Mouse (Mus musculus): ENCODE results near the gene Sorcs2. TPM values are rescaled to one million over a fixed set of nuclear protein-coding genes. Genes with fewer than 3 reads are reported as not detected.
A peak's percentile ranks its signal among the peaks of the same experiment; 100 is the strongest.

Sorcs2 gene
- total and polyA plus RNA-seq, 3 experiments, result 0.42 to 1.6 (median 0.46) TPM

- Histone ChIP-seq H3K9ac (ENCODE audit: insufficient read depth, low read depth) (no peak overlapping the region), H3K4me2 (ENCODE audit: insufficient read depth, low read depth, poor library complexity, severe bottlenecking) (no peak overlapping the region), H3K36me3 (replicated peaks in 1 of 2; ENCODE audit: control insufficient read depth in 1 of 2, insufficient read depth in 1 of 2, low read length in 1 of 2) (no peaks in the 10 kb centered on the region), H3K27ac (ENCODE audit: insufficient read depth, low read depth) (no peak overlapping the region), H3K4me1 (ENCODE audit: control insufficient read depth in 1 of 2, insufficient read depth in 2 of 2) (peaks cover 0 to 36% of the 10 kb centered on the region in 2 experiments; a peak in 3 of 4 replicates), H3K4me3 (replicated peaks in 1 of 3; ENCODE audit: low read depth in 2 of 3, low read length in 2 of 3, poor library complexity in 1 of 3) (no peak overlapping the region), H3K9me3 (replicated peaks; ENCODE audit: low read length) (no peaks in the 10 kb centered on the region), H3K27me3 (replicated peaks) (peaks cover 27% of the 10 kb centered on the region), H3K79me2 (replicated peaks; ENCODE audit: control insufficient read depth, extremely low read depth, insufficient read depth, poor library complexity, severe bottlenecking) (no peaks in the 10 kb centered on the region)
- in situ Hi-C loops (cut with MboI; ENCODE audit: low pct_ligation_motif_present, low pct_unique_long_range_greater_than_20kb, low sequenced_read_pairs) (no loop called here), dilution Hi-C loops (cut with MboI; ENCODE audit: extremely low pct_ligation_motif_present, extremely low pct_unique_long_range_greater_than_20kb, low sequenced_read_pairs) (no loop called here)
- TF ChIP-seq GABPA (IDR thresholded peaks at IDR 0.05; ENCODE audit: insufficient replicate concordance, low read depth, low read length) (no peak), JUND (conservative IDR thresholded peaks at IDR 0.05; ENCODE audit: low read depth, low read length) (no peak), UBTF (IDR thresholded peaks at IDR 0.05; ENCODE audit: low read depth, low read length) (no peak), MAX (IDR thresholded peaks at IDR 0.05; ENCODE audit: low read length) (no peak), CHD1 (IDR thresholded peaks at IDR 0.05; ENCODE audit: low read depth, low read length) (no peak), IRF4 (IDR thresholded peaks at IDR 0.05; ENCODE audit: low read depth, low read length) (no peak)
- no peak for DNase-seq (ENCODE audit: extremely low read depth)
Observed at GRCm38 (mm10) chr5:36115519-36115918, 282.4 kb downstream of the Sorcs2 start.

- no peaks in the 10 kb centered on the region for H3K79me2 ChIP-seq (replicated peaks; ENCODE audit: control insufficient read depth, extremely low read depth, insufficient read depth, poor library complexity, severe bottlenecking)
- no peak overlapping the region for H3K27ac ChIP-seq (ENCODE audit: insufficient read depth, low read depth)
- peaks cover 0 to 36% of the 10 kb centered on the region in 2 experiments; a peak in 3 of 4 replicates for H3K4me1 ChIP-seq (ENCODE audit: control insufficient read depth in 1 of 2, insufficient read depth in 2 of 2)
- DNase-seq (ENCODE audit: extremely low read depth), result peak; percentile 35
- H3K36me3 ChIP-seq (replicated peaks in 1 of 2; ENCODE audit: control insufficient read depth in 1 of 2, insufficient read depth in 1 of 2, low read length in 1 of 2), result no peaks in the 10 kb centered on the region
- H3K9ac ChIP-seq (ENCODE audit: insufficient read depth, low read depth), result no peak overlapping the region
- in situ Hi-C loops (cut with MboI; ENCODE audit: low pct_ligation_motif_present, low pct_unique_long_range_greater_than_20kb, low sequenced_read_pairs), result no loop called here
- H3K27me3 ChIP-seq (replicated peaks), result peaks cover 18% of the 10 kb centered on the region
- dilution Hi-C loops (cut with MboI; ENCODE audit: extremely low pct_ligation_motif_present, extremely low pct_unique_long_range_greater_than_20kb, low sequenced_read_pairs), result no loop called here
- TF ChIP-seq SIN3A (IDR thresholded peaks at IDR 0.05; ENCODE audit: low read length) (no peak), MAX (IDR thresholded peaks at IDR 0.05; ENCODE audit: low read length) (no peak), SMC3 (IDR thresholded peaks at IDR 0.05; ENCODE audit: low read depth, low read length) (no peak), CTCF (conservative IDR thresholded peaks at IDR 0.05 in 1 of 2, IDR thresholded peaks at IDR 0.05 in 1 of 2; ENCODE audit: low read depth in 2 of 2, low read length in 2 of 2) (no peak), BHLHE40 (IDR thresholded peaks at IDR 0.05; ENCODE audit: low read depth, low read length) (no peak), RAD21 (IDR thresholded peaks at IDR 0.05; ENCODE audit: low read depth, low read length) (no peak), ELF1 (IDR thresholded peaks at IDR 0.05; ENCODE audit: low read depth, low read length) (no peak)
- H3K4me3 ChIP-seq (replicated peaks in 1 of 3; ENCODE audit: low read depth in 2 of 3, low read length in 2 of 3, poor library complexity in 1 of 3), result no peak overlapping the region
- no peaks in the 10 kb centered on the region for H3K9me3 ChIP-seq (replicated peaks; ENCODE audit: low read length)
- H3K4me2 ChIP-seq (ENCODE audit: insufficient read depth, low read depth, poor library complexity, severe bottlenecking), result no peak overlapping the region
Observed at GRCm38 (mm10) chr5:36113696-36114095, 284.2 kb downstream of the Sorcs2 start.

GRCm38 (mm10) chr5:36112696-36113095, 285.2 kb downstream of the Sorcs2 start:
- Histone ChIP-seq H3K9ac (ENCODE audit: insufficient read depth, low read depth) (no peak overlapping the region), H3K9me3 (replicated peaks; ENCODE audit: low read length) (no peaks in the 10 kb centered on the region), H3K4me3 (replicated peaks in 1 of 3; ENCODE audit: low read depth in 2 of 3, low read length in 2 of 3, poor library complexity in 1 of 3) (no peak overlapping the region), H3K79me2 (replicated peaks; ENCODE audit: control insufficient read depth, extremely low read depth, insufficient read depth, poor library complexity, severe bottlenecking) (no peaks in the 10 kb centered on the region), H3K27me3 (replicated peaks) (peaks cover 11% of the 10 kb centered on the region), H3K27ac (ENCODE audit: insufficient read depth, low read depth) (no peak overlapping the region), H3K36me3 (replicated peaks in 1 of 2; ENCODE audit: control insufficient read depth in 1 of 2, insufficient read depth in 1 of 2, low read length in 1 of 2) (no peaks in the 10 kb centered on the region), H3K4me1 (ENCODE audit: control insufficient read depth in 1 of 2, insufficient read depth in 2 of 2) (peaks cover 0 to 36% of the 10 kb centered on the region in 2 experiments; a peak in 3 of 4 replicates), H3K4me2 (ENCODE audit: insufficient read depth, low read depth, poor library complexity, severe bottlenecking) (no peak overlapping the region)
- TF ChIP-seq TCF12 (IDR thresholded peaks at IDR 0.05; ENCODE audit: low read depth, low read length), result no peak
- no peak for TF ChIP-seq RCOR1 (conservative IDR thresholded peaks at IDR 0.05; ENCODE audit: low read depth, low read length)
- TF ChIP-seq MYC (IDR thresholded peaks at IDR 0.05; ENCODE audit: low read depth, low read length), result no peak
- no peak for TF ChIP-seq E2F4 (IDR thresholded peaks at IDR 0.05; ENCODE audit: insufficient replicate concordance, low read depth, low read length)
- TF ChIP-seq JUN (IDR thresholded peaks at IDR 0.05; ENCODE audit: insufficient read depth, low read depth, low read length), result no peak
- no peak for TF ChIP-seq UBTF (IDR thresholded peaks at IDR 0.05; ENCODE audit: low read depth, low read length)
- no peak for TF ChIP-seq ZMIZ1 (IDR thresholded peaks at IDR 0.05; ENCODE audit: low read depth, low read length)
- no peak for TF ChIP-seq MEF2A (IDR thresholded peaks at IDR 0.05; ENCODE audit: borderline replicate concordance, low read depth, low read length)
- no peak for TF ChIP-seq CHD1 (IDR thresholded peaks at IDR 0.05; ENCODE audit: low read depth, low read length)
- no peak for TF ChIP-seq SMC3 (IDR thresholded peaks at IDR 0.05; ENCODE audit: low read depth, low read length)
- TF ChIP-seq HCFC1 (IDR thresholded peaks at IDR 0.05; ENCODE audit: low read depth, low read length), result no peak
- TF ChIP-seq MAX (IDR thresholded peaks at IDR 0.05; ENCODE audit: low read length), result no peak
- in situ Hi-C loops (cut with MboI; ENCODE audit: low pct_ligation_motif_present, low pct_unique_long_range_greater_than_20kb, low sequenced_read_pairs), result no loop called here
- no peak for DNase-seq (ENCODE audit: extremely low read depth)
- dilution Hi-C loops (cut with MboI; ENCODE audit: extremely low pct_ligation_motif_present, extremely low pct_unique_long_range_greater_than_20kb, low sequenced_read_pairs), result no loop called here

Data from CH12.LX (cell line).